Mouse (Mus musculus) gonadal fat pad, adult 2 months (tissue): ENCODE measurements at regions not wholly inside any gene's neighbourhood (a gene's known extent, or its start where the extent isn't known, plus 50 kb on each side); places are given as distances from the start of the nearest gene placed in this dataset.

ENCODE experiments used
- DNase-seq: peaks from one replicate; pipeline ENCODE4 v3.0.0-alpha.2; 2012; ENCODE audit warnings: low read depth

DNA sequence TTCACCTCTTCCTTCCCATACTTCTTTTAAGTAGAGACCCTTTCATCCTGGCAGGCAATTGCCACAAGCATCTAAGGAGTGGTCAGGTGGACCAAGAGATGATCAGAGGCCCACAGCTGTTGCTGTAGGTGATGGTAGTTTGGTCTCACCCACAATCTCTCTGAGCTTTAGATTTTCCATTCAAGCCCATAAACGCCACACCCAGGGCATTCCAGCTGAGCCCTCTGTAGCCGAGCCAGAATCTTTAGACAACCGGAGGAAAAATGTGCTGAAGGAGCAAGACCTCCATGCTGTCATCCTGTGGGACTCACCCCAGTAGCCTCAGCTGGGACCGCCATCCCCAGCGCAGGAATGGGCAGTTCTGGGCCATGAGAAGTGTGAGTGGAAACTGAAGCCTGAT lies 93.7 kb upstream of the Dlx2 start:
- DNase-seq, result no peak

DNA sequence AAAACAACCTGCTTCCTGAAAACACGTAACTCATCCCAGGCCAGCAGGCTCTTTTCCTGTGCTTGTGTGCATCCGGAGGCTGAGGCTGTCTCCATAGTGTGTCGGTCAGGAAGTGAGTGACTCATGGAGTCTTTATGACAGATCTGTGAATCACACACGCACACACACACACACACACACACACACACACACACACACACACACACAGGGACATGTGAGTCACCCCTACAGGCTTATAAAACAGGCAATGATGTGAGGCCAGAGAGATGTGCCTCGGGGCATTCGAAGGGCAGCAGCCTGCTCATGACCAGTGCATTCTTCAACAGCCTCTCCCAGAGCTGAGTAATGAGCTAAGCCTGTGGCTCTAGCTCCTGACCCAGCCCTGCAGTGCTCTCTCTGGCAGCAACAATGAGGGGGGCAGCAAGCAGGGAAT lies 97.5 kb upstream of the Dlx2 start:
- no peak for DNase-seq

DNA sequence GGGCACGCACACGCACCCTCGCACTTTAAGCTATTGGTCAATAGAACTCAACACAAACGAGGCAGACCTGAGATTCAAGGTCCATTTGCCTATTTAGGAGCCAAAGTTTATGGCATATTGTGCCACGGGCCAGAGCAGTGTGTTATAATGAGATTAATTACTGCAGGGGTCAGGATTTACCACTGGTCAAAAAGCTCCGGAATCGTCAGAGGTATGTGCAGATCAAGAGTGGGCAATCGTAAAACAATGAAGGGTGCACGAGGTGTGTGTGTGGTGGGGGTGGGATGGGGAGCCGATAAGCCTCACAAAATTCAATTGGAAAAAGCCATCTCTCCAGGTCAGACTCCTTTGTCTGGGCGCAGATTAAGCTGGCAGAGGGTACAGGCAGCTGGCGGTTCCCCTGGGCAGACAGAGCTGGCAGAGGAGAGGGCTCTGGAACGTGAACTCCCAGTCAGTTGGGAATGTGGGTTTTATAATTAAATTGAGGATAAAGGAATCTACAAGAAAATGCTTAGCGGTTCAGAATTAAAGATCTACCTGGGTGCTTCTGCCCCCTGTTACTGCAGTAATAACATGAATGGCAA lies 97.4 kb upstream of the Itga6 start:
- DNase-seq, result no peak

DNA sequence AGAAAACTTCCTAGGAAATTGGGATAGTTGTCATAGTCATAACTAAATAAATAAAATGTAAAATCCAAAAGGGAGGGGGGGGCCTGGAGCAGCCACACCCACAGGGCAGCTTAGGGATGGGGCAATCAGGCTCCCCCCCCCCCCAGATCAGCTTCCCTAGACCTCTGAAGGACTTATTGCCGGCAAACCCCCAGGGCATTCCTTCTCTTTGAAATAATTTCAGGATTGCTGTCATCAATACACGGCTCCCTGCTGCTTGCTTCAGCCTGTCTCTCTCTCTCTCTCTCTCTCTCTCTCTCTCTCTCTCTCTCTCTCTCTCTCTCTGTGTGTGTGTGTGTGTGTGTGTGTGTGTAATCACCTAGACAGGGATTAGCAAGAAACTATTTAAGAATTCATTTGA lies 93.8 kb upstream of the Itga6 start:
- DNase-seq, result no peak

DNA sequence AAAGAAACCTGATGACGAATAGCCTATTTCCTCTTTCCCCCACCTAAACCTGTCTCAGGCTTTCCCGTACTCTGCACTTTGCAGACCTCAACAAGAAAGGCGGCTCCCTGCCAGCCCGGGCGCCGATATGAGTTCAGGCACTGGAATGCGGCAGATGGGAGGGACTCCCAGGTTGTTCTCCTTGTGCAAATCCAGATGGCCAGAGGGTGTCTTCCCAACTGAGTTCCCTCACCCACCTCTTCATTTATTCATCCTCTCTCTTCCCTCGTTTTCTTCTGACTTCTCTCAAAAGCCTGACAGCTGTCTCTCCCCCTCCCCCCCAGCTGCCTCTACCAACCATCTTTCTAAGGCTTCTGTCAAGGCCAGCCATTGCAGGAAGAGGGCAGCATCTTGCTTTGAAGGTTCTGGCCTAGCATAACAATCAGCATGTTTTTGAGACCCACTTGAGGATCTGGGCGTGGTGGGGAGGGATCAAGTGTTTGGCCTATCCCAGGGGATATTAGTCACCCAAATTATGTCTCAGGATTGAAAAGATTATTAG lies 93.1 kb upstream of the Itga6 start:
- DNase-seq, result peak; percentile 59

DNA sequence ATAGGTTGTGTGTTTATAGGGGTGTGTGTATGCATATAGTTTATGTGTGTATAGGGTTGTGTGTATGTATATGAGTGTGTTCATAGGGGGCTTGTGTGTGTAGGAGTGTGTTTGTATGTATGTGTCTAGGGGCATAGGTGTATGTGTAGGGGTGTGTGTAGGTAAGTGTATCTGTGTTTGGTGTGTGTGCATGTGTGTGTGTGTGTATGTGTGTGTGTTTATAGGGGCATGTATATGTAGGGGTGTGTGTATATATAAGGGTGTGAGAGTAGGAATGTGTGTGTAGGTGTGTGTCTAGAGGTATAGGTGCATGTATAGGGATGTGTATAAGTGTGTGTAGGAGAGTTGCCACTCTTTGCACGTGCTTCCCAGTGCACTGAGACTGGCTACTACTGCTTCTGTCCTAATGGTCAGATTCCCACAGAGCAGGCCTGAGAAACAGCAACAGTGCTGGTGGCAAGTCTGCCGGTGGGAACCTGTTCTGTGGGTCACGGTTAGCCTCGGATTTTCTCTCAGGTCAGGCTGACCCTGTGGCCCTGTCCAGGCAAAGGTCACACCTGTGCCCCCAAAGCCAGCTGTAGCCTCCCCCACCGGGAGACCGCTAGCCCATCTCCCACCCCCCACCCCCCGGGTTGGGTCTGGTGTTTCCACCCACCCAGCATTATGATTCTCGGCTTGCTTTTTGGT lies 90.5 kb upstream of the Itga6 start:
- no peak for DNase-seq

DNA sequence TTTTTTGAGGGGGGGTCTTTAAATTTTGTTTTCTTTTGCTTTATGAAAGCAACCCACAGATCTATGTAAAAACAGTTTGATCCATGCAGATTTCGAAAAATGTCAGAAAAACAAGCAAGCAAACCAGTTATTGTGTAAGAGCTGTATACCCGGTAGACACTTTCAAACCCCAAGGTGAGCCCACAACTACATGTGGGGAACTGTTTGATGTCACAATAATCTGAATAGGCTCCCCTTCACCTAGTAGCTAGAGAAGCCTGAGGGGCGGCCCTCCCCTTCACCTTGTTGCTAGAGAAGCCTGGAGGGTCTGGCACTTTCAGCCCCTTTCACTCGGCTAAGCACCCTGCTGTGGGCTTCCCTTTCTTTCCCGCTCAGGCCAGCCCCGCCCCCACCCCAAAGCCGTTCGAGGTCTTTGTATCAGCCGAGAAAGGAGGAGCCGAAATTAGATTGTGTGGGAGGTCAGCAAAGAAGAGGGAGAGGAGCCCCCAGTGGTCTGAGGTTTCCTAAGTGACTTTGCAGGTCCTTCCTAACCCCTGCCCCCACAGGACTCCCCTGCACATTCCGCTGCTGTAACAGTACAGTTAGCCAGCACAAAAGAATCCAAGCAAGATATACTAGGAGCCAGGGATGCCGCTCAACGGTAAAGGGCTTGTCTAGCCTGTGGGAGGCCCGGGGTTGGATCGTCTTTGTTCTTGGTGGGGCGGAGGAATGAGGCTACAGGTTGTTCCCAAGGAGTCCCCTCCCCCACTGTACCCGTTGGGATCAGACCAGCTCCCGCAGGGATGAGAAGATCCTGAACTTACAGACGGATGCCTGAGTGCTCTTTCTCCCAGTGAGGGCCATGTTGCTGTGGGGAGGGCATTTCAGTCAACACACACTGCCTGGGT lies 89.7 kb upstream of the Itga6 start:
- DNase-seq, result peak; percentile 17

DNA sequence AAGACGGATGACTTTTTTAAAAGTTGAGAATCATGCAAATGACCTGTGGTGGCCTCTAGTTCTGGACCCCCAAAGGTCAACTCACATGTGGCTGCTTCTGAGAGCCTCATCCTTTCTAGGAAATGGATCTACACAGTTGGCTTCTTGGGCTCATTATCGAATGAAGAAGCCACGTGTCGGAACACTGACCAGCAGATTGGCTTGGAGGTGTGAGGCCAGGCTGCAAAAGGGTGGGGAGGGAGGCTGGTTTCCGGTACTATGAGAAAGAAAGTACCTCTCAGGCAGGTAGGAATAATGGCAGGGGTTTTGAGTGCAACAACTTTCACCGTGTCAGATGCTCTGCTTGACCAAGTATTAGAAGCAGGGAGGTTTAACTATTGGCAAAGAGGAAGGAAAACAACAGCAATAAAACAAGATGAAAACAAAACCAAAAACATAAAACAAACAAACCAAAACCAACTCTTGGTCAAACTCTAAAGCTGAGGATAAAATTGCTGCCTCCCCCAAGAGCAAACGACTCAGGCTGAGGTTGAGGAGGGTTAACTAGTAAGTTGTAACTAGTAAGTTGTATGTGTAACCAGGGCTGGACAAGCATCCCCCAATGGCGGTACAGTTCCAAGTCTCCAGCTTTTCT lies 88.7 kb upstream of the Itga6 start:
- no peak for DNase-seq

DNA sequence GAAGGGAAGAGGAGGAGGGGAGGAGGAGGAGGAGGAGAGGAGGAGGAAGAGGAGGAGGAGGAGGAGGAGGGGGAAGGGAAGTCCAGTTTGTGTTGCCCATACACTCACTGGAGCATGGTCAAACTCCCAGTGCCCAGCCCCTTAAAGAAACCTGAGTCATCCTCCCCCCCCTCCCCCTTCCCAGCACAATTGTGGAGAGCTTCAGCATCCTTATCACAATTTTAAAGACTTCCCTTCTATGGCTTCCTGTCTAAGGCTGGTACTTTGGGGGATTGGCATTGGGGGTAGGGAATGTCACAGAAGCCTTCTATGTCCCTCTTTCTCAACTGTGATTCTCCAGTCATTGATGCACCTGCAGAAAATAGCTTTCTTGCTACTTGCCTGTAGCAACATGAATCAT lies 84.0 kb upstream of the Itga6 start:
- no peak for DNase-seq

DNA sequence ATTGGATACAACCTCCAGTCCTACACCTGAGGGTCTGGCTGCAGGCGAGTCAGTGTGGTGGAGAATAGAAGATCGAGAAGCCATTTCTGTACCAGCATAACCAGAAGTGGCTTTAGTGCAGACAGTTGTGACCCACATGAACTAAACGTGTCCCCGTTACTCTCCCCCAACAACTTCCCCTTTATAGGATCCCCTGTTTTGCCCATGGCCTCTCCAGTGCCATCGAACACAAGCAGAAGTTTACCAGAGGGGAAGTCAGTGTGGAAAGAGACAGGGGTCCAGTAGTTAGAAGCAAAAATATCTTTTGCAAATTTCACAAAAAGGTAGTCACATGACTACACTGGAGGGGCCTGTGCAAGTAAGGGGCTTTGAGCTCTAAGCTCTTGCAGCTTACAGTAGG lies 83.4 kb upstream of the Itga6 start:
- DNase-seq, result no peak

DNA sequence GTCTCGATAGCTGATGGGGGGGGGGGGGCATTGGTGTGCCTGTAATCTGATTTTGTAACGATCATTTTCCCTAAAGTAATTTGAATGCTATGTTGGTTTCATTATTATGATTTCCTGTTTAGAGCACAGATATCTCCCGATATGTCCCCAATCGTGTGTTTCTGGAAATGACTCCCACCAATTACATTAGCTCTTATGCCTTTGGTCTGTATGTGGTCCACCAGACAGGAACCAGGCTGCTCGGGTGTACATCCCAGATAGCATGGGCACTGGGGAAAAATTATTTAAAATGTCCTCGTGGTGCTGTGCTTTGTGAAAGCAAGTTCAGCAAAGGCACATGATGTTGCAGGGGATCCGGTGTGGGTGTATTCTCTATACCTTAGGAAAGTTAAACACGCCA lies 82.0 kb upstream of the Itga6 start:
- no peak for DNase-seq

DNA sequence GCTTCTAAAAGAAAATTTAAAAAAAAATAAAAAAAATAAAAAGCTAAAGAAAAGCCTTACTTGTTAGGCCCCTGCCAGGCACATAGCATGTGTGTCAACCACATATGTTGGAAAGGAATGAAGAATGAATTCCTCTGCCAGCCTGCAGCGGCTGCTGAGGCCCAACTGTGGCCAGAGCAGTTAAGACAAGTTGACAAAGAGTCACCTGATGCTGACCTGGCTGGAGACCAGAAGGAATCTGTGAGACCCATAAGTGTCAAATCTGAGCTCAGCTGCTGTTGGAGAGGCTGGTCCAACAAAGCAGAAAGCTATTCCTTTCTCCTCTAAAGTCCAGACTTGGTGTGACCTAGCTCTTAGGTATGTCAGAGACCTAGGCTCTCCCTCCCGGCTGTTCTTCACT lies 78.5 kb upstream of the Itga6 start:
- no peak for DNase-seq

DNA sequence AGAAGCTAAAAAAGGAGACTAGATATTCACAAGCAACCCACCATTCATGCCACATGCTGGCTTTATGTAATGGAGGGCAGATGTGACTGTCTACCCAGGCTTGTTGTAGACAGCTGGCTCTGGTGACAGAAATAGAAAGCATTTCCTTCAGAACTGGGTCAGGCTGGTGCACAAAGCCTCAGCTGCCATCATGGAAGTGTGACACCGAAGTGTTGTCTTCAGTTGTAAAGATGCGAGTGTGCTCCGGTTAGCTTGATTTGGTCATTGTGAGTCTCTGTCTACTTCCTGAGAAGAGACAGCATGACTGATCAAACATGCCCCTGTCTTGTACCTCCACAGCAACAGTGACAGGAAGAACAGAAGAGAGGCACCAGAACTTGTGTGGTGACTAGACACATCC lies 77.7 kb upstream of the Itga6 start:
- no peak for DNase-seq

DNA sequence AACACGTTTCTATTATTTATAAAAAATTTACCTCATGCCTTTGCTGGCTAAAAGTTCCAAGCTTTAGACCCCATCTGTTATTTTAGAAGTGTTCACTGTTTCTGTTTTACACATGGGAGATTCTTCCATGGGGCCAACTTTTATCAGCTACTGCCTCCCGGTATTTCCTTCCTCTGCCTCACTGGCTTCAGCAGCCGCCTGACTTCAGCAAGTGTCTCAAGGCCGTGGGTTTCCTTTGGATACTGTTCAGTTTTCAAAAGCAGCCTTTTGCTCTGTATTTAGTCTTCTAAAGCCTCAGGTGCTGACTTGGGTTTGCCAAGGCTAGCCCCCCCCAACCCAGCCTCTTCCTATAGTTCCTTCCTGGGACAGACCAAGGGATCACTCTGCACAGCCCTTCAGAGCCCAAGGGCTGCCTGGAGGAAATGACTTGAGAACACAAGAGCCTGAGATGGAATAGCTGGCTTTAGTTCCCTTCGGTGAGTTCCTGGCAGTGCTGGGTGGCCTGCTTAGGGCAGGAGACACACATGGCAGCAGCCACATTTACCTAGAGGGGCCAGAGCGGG lies 75.1 kb upstream of the Itga6 start:
- DNase-seq, result no peak

DNA sequence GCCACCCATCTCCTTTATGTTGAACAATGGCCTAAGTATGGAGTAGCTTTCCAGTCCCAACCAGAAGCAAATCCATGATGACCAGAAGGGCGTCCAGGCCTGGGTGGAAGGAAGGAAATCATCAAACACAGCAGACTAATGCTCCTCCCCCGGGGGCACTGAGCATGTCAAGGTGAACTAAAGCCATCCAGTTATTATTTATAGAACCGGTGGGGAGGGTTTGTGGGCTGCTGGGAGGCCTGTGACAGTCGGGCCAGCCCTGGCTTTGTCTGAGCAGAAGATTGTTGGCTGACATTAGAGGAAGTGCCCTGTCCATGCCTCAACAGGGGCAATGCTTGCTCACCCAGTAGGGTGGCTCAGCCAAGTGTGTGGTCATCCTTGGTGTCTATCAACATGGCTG lies 74.5 kb upstream of the Itga6 start:
- DNase-seq, result no peak

DNA sequence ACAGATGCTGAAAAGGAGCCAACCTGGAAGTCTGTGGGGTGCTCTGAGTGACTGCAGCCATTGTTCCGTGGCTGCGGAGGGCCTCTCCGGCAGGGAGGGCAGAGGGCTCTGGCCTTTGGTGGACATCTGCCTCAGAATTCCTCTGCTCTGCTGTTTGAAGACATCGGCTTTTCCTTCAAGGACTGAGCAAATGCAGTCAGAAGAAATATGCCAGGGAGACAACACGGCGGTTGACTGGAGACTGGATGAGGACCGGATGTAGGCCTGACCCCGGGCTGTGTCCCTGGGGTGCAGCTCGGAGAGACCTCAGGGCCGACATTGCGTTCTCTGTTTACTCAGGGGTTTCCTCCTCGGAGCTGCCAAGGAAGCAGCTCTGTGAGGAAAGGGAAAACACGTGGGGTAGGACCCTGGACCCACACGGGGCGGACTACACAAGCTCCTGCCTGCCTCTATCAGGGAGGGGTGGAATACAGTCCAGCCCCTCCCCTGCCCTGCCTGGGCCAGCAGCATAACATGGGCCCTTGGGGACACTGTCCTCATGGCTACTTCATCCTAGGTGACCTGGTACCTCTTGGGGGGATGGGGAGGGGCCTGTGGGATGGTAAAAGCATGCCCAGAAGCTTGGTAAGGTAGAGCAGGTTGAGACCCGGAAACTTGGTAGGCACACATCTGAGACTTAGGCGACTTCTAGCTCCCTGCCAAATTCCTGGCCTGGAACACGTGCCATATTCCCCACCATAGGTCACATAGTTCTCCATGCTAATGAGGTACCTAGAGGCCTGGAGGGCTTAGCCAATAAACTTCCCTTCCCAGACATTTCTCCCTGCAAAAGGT lies 72.1 kb upstream of the Itga6 start:
- DNase-seq, result no peak

DNA sequence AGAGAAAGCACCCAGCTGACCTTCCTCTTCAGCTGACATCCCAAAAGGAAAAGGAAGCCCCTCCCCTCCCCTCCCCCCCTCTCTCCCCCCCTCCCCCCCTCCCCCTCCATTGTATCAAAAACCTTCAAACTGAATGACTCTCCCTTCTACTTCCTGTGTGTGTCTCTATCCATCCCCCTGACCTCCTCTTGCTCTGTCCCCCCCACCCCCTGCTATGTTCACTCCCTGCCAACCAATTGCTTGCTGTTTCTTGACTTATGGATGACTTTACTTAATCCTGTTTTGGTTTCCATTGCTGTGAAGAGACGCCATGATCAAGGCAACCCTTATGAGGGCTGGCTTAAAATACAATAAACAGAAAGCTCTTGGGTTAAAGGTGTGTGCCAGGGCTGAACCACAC lies 64.7 kb upstream of the Itga6 start:
- no peak for DNase-seq

DNA sequence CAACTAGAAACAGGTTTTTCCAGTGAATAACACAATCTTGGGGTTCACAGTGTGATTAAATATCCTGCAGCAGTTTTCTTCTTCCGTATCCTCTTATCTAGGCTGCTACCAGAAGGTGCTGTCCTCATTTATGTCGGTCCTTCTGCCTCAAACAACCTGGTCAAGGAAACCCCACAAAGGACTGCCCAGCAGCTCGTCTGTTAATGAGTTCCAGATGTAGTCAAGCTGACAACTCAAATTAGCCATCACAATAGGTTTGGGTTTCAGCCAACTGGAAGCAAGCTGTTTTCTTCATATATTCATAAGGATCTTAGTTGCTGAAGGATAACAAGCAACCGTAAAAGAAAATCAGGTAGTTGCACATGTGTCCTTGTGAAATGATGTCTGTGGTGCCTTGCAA lies 64.3 kb upstream of the Itga6 start:
- DNase-seq, result no peak

DNA sequence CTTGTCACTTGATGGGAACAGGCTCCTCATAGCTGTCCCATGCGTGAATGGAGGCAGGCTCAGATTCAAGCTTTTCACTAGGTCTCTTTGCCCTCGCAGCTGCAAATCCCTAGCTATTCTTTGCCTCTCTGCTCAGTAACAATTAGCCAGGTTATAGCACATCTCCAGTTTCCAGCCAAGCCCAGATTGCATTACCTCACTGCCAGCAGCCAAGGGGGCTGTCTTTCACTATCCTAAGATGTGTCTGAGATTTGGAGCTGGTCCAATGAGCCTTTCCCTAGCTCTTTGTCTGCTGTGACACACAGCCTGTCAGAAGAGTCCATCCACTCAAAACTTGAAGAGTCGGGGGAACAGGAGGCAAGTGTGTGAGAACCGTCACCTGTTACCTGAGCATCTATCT lies 62.0 kb upstream of the Itga6 start:
- DNase-seq, result no peak

DNA sequence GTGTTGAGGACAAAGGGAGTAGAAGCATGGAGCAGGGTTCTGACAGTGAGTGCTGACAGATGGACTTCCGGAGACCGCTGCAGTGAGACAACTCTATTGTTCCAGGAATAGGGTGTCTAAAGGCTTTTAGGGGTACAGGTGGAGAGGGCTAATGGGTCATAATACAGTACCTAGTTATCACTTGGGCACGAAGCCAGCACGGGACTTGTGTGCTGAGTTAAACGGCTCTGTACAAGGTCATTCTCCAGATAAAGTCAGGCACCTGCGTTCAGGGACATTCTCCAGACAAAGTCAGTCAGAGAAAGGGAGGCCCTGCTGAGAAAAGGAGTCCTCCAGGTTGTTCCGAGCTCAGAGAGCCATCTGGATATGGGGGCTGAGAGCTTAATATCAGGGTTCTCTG lies 60.2 kb upstream of the Itga6 start:
- DNase-seq, result no peak

DNA sequence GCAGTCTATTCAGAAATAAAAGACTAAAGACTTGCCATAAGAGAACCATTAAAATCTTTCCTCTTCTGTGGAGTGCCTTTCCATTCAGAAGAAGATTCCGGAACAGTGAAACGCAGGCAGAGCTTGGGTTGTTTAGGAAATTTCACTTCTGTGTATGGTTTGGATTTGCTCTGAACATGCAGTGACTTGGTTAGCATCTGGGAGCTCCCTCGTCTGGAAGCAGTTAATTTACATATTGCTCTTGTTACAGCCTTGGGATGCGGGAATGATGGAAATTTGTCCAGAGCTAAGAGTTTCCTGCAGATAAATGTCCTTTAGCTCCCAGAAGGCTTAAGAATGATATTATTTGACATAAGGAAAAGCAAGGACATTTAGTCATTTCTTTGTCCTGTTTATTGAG lies 56.4 kb upstream of the Itga6 start:
- DNase-seq, result no peak
